Mouse (Mus musculus) kidney, adult 2 months (tissue): ENCODE results near the gene Gng8. TPM values are rescaled to one million over a fixed set of nuclear protein-coding genes. Genes with fewer than 3 reads are reported as not detected.

Experiments
- DNase-seq: peaks from one replicate; pipeline ENCODE4 v3.0.0; 2021
- H3K27ac ChIP-seq: fragments of 200-500 bp; 2 replicates; pipeline ENCODE4 v1.5.1; 2012; ENCODE audit warnings: low read depth, low read length, control low read depth, inconsistent platforms; ENCODE audit not compliant: insufficient read depth
- H3K27me3 ChIP-seq: fragments of 200-500 bp; replicated peaks from 2 replicates; pipeline ENCODE4 v1.6.1; 2012; ENCODE audit warnings: mild to moderate bottlenecking, moderate library complexity, low read length, inconsistent platforms; ENCODE audit not compliant: control insufficient read depth, insufficient read depth
- H3K36me3 ChIP-seq: fragments of 200-500 bp; 2 replicates; pipeline ENCODE4 v1.6.1; 2012; ENCODE audit warnings: mild to moderate bottlenecking, moderate library complexity, low read length, inconsistent platforms; ENCODE audit not compliant: control insufficient read depth, insufficient read depth
- H3K4me1 ChIP-seq: fragments of 200-500 bp; 2 replicates; pipeline ENCODE4 v1.6.1; 2011; ENCODE audit warnings: low read length; ENCODE audit not compliant: control insufficient read depth, insufficient read depth
- H3K4me3 ChIP-seq: fragments of 200-500 bp; 2 replicates; pipeline ENCODE4 v1.5.1; 2011; ENCODE audit warnings: mild to moderate bottlenecking, low read depth, low read length, control low read depth; ENCODE audit not compliant: insufficient read depth
- CTCF ChIP-seq: fragments of 200-500 bp; conservative IDR thresholded peaks from 2 replicates; pipeline ENCODE4 v1.5.1; 2011; ENCODE audit warnings: low read depth, mild to moderate bottlenecking, control low read depth, low read length, moderate library complexity, mixed read lengths; ENCODE audit not compliant: insufficient read depth, insufficient read length
- POLR2A ChIP-seq: fragments of 200-500 bp; IDR thresholded peaks from one replicate; pipeline ENCODE4 v1.6.1; 2011; ENCODE audit warnings: low read depth, low read length, control low read depth
- WGBS: fragments of 180-500 bp; shearing (Covaris S2); methylation state at CpG from one replicate; pipeline ENCODE4 v1.1.7; 2018; 5-methylcytosine and 5-hydroxymethylcytosine counted together
- polyA plus RNA-seq: library from polyadenylated mRNA; depleted of rRNA; stranded (reverse); fragments of >200 nt; gene quantifications from 2 replicates; pipeline ENCODE4 v1.2.3, GENCODE M21; 2012

Gng8 gene
- polyA plus RNA-seq, 1 experiment: 3.6 TPM

- TF ChIP-seq CTCF (no peak), POLR2A (no peak)
- no peak for DNase-seq
- WGBS: 69% methylated on average over 13 of the region's 13 CpGs
- Histone ChIP-seq H3K27ac (no peak overlapping the region), H3K4me1 (peaks cover 14% of the 10 kb centered on the region), H3K36me3 (0 out of 2 replicates have a peak, but pooled peaks cover 2% of the 10 kb centered on the region), H3K27me3 (no peaks in the 10 kb centered on the region), H3K4me3 (no peak overlapping the region)
These were observed 28.0 kb downstream of the Gng8 start for GRCm38 (mm10) chr7:16919395-16920149.

DNA sequence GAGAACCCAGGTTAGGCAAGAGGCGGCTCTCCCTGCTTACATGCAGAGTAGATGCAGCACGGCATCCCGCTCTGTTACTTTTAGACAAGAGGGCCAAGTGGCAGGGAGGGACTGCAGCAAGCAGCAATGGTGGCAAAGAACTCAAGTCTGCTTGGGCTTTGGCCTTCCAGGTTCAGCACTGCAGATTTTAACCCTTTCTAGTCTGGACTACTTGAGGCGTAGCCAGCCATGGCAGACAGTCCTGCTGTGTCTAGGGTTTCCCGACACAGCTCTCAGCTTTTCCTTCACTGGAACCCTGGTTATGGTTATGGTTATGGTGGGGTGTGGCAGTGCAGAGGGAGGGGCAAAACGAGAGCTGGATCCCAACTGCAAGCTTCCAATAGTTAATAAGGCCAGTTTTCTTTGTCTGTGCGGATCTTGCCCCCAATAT is 28.6 kb downstream of the Gng8 start:
- H3K4me3 ChIP-seq: no peak overlapping the region
- 83% methylated on average over 7 of the region's 7 CpGs for WGBS
- TF ChIP-seq CTCF (no peak), POLR2A (no peak)
- peaks cover 14% of the 10 kb centered on the region for H3K4me1 ChIP-seq
- H3K27ac ChIP-seq: no peak overlapping the region
- no peak for DNase-seq
- no peaks in the 10 kb centered on the region for H3K27me3 ChIP-seq
- H3K36me3 ChIP-seq: 0 out of 2 replicates have a peak, but pooled peaks cover 2% of the 10 kb centered on the region

- peak overlapping the region; percentile 85 for H3K4me3 ChIP-seq
- peaks cover 14% of the 10 kb centered on the region for H3K4me1 ChIP-seq
- H3K27ac ChIP-seq: peak overlapping the region; percentile 60
- 43% methylated on average over 21 of the region's 21 CpGs for WGBS
- TF ChIP-seq CTCF (no peak), POLR2A (no peak)
- 0 out of 2 replicates have a peak, but pooled peaks cover 2% of the 10 kb centered on the region for H3K36me3 ChIP-seq
- no peak for DNase-seq
- no peaks in the 10 kb centered on the region for H3K27me3 ChIP-seq
These were observed 29.5 kb downstream of the Gng8 start for GRCm38 (mm10) chr7:16920818-16921791.

GRCm38 (mm10) chr7:16921881-16922335 is 30.3 kb downstream of the Gng8 start:
- TF ChIP-seq CTCF (no peak), POLR2A (no peak)
- peak overlapping the region; percentile 85 for H3K4me3 ChIP-seq
- peak; percentile 74 for DNase-seq
- WGBS: 16% methylated on average over 6 of the region's 6 CpGs
- 0 out of 2 replicates have a peak, but pooled peaks cover 1% of the 10 kb centered on the region for H3K36me3 ChIP-seq
- H3K27ac ChIP-seq: peak overlapping the region; percentile 60
- H3K4me1 ChIP-seq: peaks cover 14% of the 10 kb centered on the region
- no peaks in the 10 kb centered on the region for H3K27me3 ChIP-seq

GRCm38 (mm10) chr7:16922360-16922973 is 30.9 kb downstream of the Gng8 start:
- TF ChIP-seq CTCF (no peak), POLR2A (no peak)
- no peaks in the 10 kb centered on the region for H3K27me3 ChIP-seq
- no peaks in the 10 kb centered on the region for H3K36me3 ChIP-seq
- H3K27ac ChIP-seq: peak overlapping the region; percentile 8; the same call in 1 of the 2 replicates
- peaks cover 14% of the 10 kb centered on the region for H3K4me1 ChIP-seq
- peak; percentile 55 for DNase-seq
- 27% methylated on average over 10 of the region's 10 CpGs for WGBS
- H3K4me3 ChIP-seq: peak overlapping the region; percentile 85

- Histone ChIP-seq H3K4me1 (peaks cover 14% of the 10 kb centered on the region), H3K27me3 (no peaks in the 10 kb centered on the region), H3K36me3 (no peaks in the 10 kb centered on the region), H3K27ac (peak overlapping the region; percentile 76), H3K4me3 (peak overlapping the region; percentile 85)
- WGBS: 1% methylated on average over 57 of the region's 57 CpGs
- peak; percentile 8 for TF ChIP-seq POLR2A
- no peak for TF ChIP-seq CTCF
- no peak for DNase-seq
These were observed 31.9 kb downstream of the Gng8 start for GRCm38 (mm10) chr7:16923283-16924036.
